ENCODE assay signal across 24 mouse cellular contexts in genomic region chr19:10340661-10341060, GRCm38 (mm10). TPM values are rescaled to one million over a fixed set of nuclear protein-coding genes. Genes with fewer than 3 reads are reported as not detected.
A peak's percentile ranks its signal among the peaks of the same experiment; 100 is the strongest.
DNase-seq lines count a peak whose midpoint lies in the region; ATAC-seq and TF ChIP-seq lines count a peak whose summit lies in the region.
"Had no signal": no experiment of that assay in that cellular context is flagged by ENCODE, and none has a peak within 500 bp of the region (broad histone marks: within the 10 kb centered on the region; RNA-seq: fewer than 3 reads in every experiment).

No protein-coding gene starts in this region.

- H3K4me3 ChIP-seq in heart, embryonic 11.5 days (ENCODE audit: low read depth, low read length), result no peak overlapping the region
- H3K4me3 ChIP-seq in cerebellum, adult 2 months (replicated peaks; ENCODE audit: insufficient read depth, low read depth, low read length), result no peak overlapping the region
- no peak overlapping the region for H3K4me3 ChIP-seq in liver, embryonic 12.5 days
- H3K4me3 ChIP-seq: embryonic facial prominence, embryonic 15.5 days; forebrain, embryonic 12.5 days; heart, embryonic 15.5 days; hindbrain, embryonic 15.5 days; kidney, embryonic 15.5 days; midbrain, embryonic 10.5 days; stomach, embryonic 15.5 days had no signal

- H3K27me3 ChIP-seq in heart, embryonic 11.5 days (ENCODE audit: control insufficient read depth, insufficient read depth, low read length), result peaks cover 55% of the 10 kb centered on the region
- H3K27me3 ChIP-seq in cerebellum, adult 2 months (ENCODE audit: control insufficient read depth, insufficient read depth, low read length), result no peaks in the 10 kb centered on the region
- H3K27me3 ChIP-seq in liver, embryonic 12.5 days (replicated peaks), result peaks cover 50% of the 10 kb centered on the region
- H3K27me3 ChIP-seq: stomach, embryonic 15.5 days had no signal

- ATAC-seq in heart, embryonic 11.5 days (replicated peaks; ENCODE audit: insufficient number of reproducible peaks, low FRiP score, low TSS enrichment), result no peak
- ATAC-seq in liver, embryonic 12.5 days, result no peak
- ATAC-seq: CD4-positive, CD25-positive, alpha-beta regulatory T cell, adult 4 months; liver, postnatal 0 days; lung, postnatal 0 days had no signal

- H3K4me2 ChIP-seq in heart, embryonic 11.5 days, result no peak overlapping the region
- no peak overlapping the region for H3K4me2 ChIP-seq in liver, embryonic 12.5 days
- H3K4me2 ChIP-seq: embryonic facial prominence, embryonic 15.5 days; forebrain, embryonic 12.5 days; heart, embryonic 15.5 days; hindbrain, embryonic 15.5 days; kidney, embryonic 15.5 days; liver, embryonic 11.5 days; stomach, embryonic 15.5 days had no signal

- H3K36me3 ChIP-seq in heart, embryonic 11.5 days (ENCODE audit: control insufficient read depth, insufficient read depth, low read length), result no peaks in the 10 kb centered on the region
- H3K36me3 ChIP-seq in liver, embryonic 12.5 days, result no peaks in the 10 kb centered on the region
- H3K36me3 ChIP-seq: embryonic facial prominence, embryonic 15.5 days; forebrain, embryonic 12.5 days; heart, embryonic 15.5 days; hindbrain, embryonic 15.5 days; kidney, embryonic 15.5 days; midbrain, embryonic 10.5 days; stomach, embryonic 15.5 days had no signal

- no peaks in the 10 kb centered on the region for H3K9me3 ChIP-seq in heart, embryonic 11.5 days (replicated peaks; ENCODE audit: control insufficient read depth, low read length)
- no peaks in the 10 kb centered on the region for H3K9me3 ChIP-seq in liver, embryonic 12.5 days (replicated peaks)
- H3K9me3 ChIP-seq: embryonic facial prominence, embryonic 15.5 days; forebrain, embryonic 12.5 days; heart, embryonic 15.5 days; hindbrain, embryonic 15.5 days; kidney, embryonic 15.5 days; midbrain, embryonic 10.5 days; stomach, embryonic 15.5 days had no signal

- no peak for TF ChIP-seq CTCF in cerebellum, adult 2 months (IDR thresholded peaks at IDR 0.05; ENCODE audit: borderline replicate concordance, insufficient read depth, low read depth, low read length)

- H3K9ac ChIP-seq in heart, embryonic 11.5 days (ENCODE audit: low read depth, low read length), result no peak overlapping the region
- no peak overlapping the region for H3K9ac ChIP-seq in liver, embryonic 12.5 days
- H3K9ac ChIP-seq: embryonic facial prominence, embryonic 15.5 days; forebrain, embryonic 12.5 days; forebrain, postnatal 0 days; heart, embryonic 15.5 days; hindbrain, embryonic 15.5 days; kidney, embryonic 15.5 days; liver, postnatal 0 days; stomach, embryonic 15.5 days had no signal

- DNase-seq in heart, postnatal 10 days, result peak; percentile 23 to 43
- DNase-seq in Muller cell, postnatal 12 days (ENCODE audit: inconsistent ontology term), result peak; percentile 11
- peak; percentile 36 for DNase-seq in embryo, embryonic 11.5 days (ENCODE audit: low read depth, low spot score)
- DNase-seq in hindlimb bud, embryonic 11.5 days (ENCODE audit: extremely low spot score, low read depth, low spot score), result peak; percentile 64
- DNase-seq in cerebellum, adult 2 months, result no peak
- DNase-seq in gastrocnemius, postnatal 36 days, result no peak

- H3K4me1 ChIP-seq in heart, embryonic 11.5 days (ENCODE audit: control insufficient read depth, insufficient read depth, low read length), result peaks cover 12% of the 10 kb centered on the region
- H3K4me1 ChIP-seq in cerebellum, adult 2 months (ENCODE audit: control insufficient read depth, insufficient read depth, low read length), result peaks cover 10% of the 10 kb centered on the region
- no peaks in the 10 kb centered on the region for H3K4me1 ChIP-seq in liver, embryonic 12.5 days

- WGBS in heart, embryonic 11.5 days (ENCODE audit: insufficient replicate concordance), result 25% methylated on average over 5 of the region's 5 CpGs
- 64% methylated on average over 5 of the region's 5 CpGs for WGBS in cerebellum, adult 2 months
- WGBS in liver, embryonic 12.5 days (ENCODE audit: insufficient replicate concordance), result 29% methylated on average over 5 of the region's 5 CpGs

- no peak overlapping the region for H3K27ac ChIP-seq in heart, embryonic 11.5 days (ENCODE audit: low read depth, low read length)
- H3K27ac ChIP-seq in cerebellum, adult 2 months (ENCODE audit: insufficient read depth, low read length), result no peak overlapping the region
- no peak overlapping the region for H3K27ac ChIP-seq in liver, embryonic 12.5 days
- H3K27ac ChIP-seq: embryonic facial prominence, embryonic 15.5 days; hindbrain, embryonic 15.5 days; kidney, embryonic 15.5 days; macrophage; stomach, embryonic 15.5 days had no signal

- intact Hi-C loops in heart, postnatal 10 days (cut with DNase I), result loop anchor here (2.0 kb wide), 2 partner anchors 48 to 96 kb away; partner anchors contain the start of gene Syt7
- intact Hi-C loops in gastrocnemius, postnatal 36 days (cut with DNase I), result no loop called here

- no peak for TF ChIP-seq POLR2A in cerebellum, adult 2 months (IDR thresholded peaks at IDR 0.05; ENCODE audit: borderline replicate concordance, insufficient read depth, low read length)

RNA-seq across cellular contexts. Expression of gene Dagla, which starts 36.0 kb away (rescaled TPM):
- total RNA-seq in heart, postnatal 10 days (2021), result 1 to 10 TPM; 4.1 to 4.5 TPM
- 0.66 and 0.79 TPM in 2 replicates for polyA plus RNA-seq in heart, embryonic 11.5 days (2014; fragmentation: Nextera tagmentation; extraction: Ambion mirVana)
- 53.4 and 59.5 TPM in 2 replicates for polyA plus RNA-seq in cerebellum, adult 2 months (2012; rRNA removed)
- total RNA-seq in gastrocnemius, postnatal 36 days (2021), result 1 to 10 TPM; 6.9 to 8.9 TPM
- 0.55 and 0.56 TPM in 2 replicates for polyA plus RNA-seq in liver, embryonic 12.5 days (2016; fragmentation: Nextera tagmentation; extraction: Ambion mirVana)
- total RNA-seq: hematopoietic stem cell, adult 5-6 weeks; neutrophil, adult 5-6 weeks had no signal
- polyA plus RNA-seq: CD4-positive, CD25-positive, alpha-beta regulatory T cell, adult 4 months had no signal

RNA-seq across cellular contexts. Expression of gene Syt7, which starts 48.2 kb away (rescaled TPM):
- 10 to 100 TPM; 34.3 to 36.2 TPM for total RNA-seq in heart, postnatal 10 days (2021)
- 1.2 and 2.0 TPM in 2 replicates for polyA plus RNA-seq in heart, embryonic 11.5 days (2014; fragmentation: Nextera tagmentation; extraction: Ambion mirVana)
- 173 and 187 TPM in 2 replicates for polyA plus RNA-seq in cerebellum, adult 2 months (2012; rRNA removed)
- 1 to 10 TPM; 2.3 to 2.5 TPM for total RNA-seq in gastrocnemius, postnatal 36 days (2021)
- polyA plus RNA-seq in liver, embryonic 12.5 days (2016; fragmentation: Nextera tagmentation; extraction: Ambion mirVana), result 0.56 and 0.91 TPM in 2 replicates
- total RNA-seq: granulocyte monocyte progenitor cell, adult 5-6 weeks; hematopoietic stem cell, adult 5-6 weeks; neutrophil, adult 5-6 weeks had no signal
- polyA plus RNA-seq: CD4-positive, CD25-positive, alpha-beta regulatory T cell, adult 4 months; macrophage had no signal

Comparison
In these comparisons a context has a peak if more than half of its experiments do, and no peak if none do; other contexts are left out.
1. DNase-seq: peak in heart, postnatal 10 days (2 of 2), Muller cell, postnatal 12 days (single experiment), embryo, embryonic 11.5 days (single experiment) and hindlimb bud, embryonic 11.5 days (single experiment); none in cerebellum, adult 2 months (0 of 2) and gastrocnemius, postnatal 36 days (0 of 2).
2. RNA of gene Dagla, which starts 36.0 kb away (polyA plus RNA-seq): 53.4 to 59.5 TPM in cerebellum, adult 2 months; 0.66 to 0.79 TPM in heart, embryonic 11.5 days and 0.55 to 0.56 TPM in liver, embryonic 12.5 days; every median in the first group is over 10 times any median in the second.
3. RNA of gene Syt7, which starts 48.2 kb away (polyA plus RNA-seq): 173 to 187 TPM in cerebellum, adult 2 months; 1.2 to 2.0 TPM in heart, embryonic 11.5 days and 0.56 to 0.91 TPM in liver, embryonic 12.5 days; every median in the first group is over 10 times any median in the second.